Mouse (Mus musculus) intestine, embryonic 16.5 days (tissue): ENCODE measurements at regions not wholly inside any gene's neighbourhood (a gene's known extent, or its start where the extent isn't known, plus 50 kb on each side); places are given as distances from the start of the nearest gene placed in this dataset.

Experiments
- ATAC-seq: fragments of 200-750 bp; cut with Nextera tagmentation; 2 replicates; pipeline ENCODE4 v1.8.0; 2017; ENCODE audit warnings: moderate TSS enrichment, moderate library complexity
- H3K27ac ChIP-seq: fragments of 300-500 bp; sonication (generic); 2 replicates; pipeline ENCODE4 v1.5.1; 2014; ENCODE audit warnings: mild to moderate bottlenecking, low read length
- H3K27me3 ChIP-seq: fragments of 300-500 bp; sonication (generic); replicated peaks from 2 replicates; pipeline ENCODE4 v1.6.1; 2014; ENCODE audit warnings: low read length, control low read depth, mixed read lengths; ENCODE audit not compliant: control insufficient read depth, insufficient read depth
- H3K36me3 ChIP-seq: fragments of 300-500 bp; sonication (generic); 2 replicates; pipeline ENCODE4 v1.6.1; 2014; ENCODE audit warnings: low read length, control low read depth; ENCODE audit not compliant: control insufficient read depth, insufficient read depth
- H3K4me1 ChIP-seq: fragments of 300-500 bp; sonication (generic); 2 replicates; pipeline ENCODE4 v1.6.1; 2014; ENCODE audit warnings: low read length, control low read depth, mixed read lengths; ENCODE audit not compliant: control insufficient read depth, insufficient read depth
- H3K4me2 ChIP-seq: fragments of 300-500 bp; sonication (generic); 2 replicates; pipeline ENCODE4 v1.6.1; 2014; ENCODE audit warnings: low read depth, low read length, control low read depth
- H3K4me3 ChIP-seq: fragments of 300-500 bp; sonication (generic); 2 replicates; pipeline ENCODE4 v1.5.1; 2014; ENCODE audit warnings: mild to moderate bottlenecking, low read length
- H3K9ac ChIP-seq: fragments of 300-500 bp; sonication (generic); 2 replicates; pipeline ENCODE4 v1.6.1; 2014; ENCODE audit warnings: low read depth, low read length
- H3K9me3 ChIP-seq: fragments of 300-500 bp; sonication (generic); 2 replicates; pipeline ENCODE4 v1.6.1; 2016; ENCODE audit warnings: low read length, control low read depth; ENCODE audit not compliant: control insufficient read depth
- WGBS: fragments of 180-500 bp; shearing (Covaris S2); extraction: QIAGEN DNeasy Blood & Tissue Kit; methylation state at CpG from one replicate; pipeline ENCODE4 v1.1.7; 2014; 5-methylcytosine and 5-hydroxymethylcytosine counted together

GRCm38 (mm10) chr1:186909518-186910105 is 57.6 kb upstream of the D1Pas1 start:
- no peaks in the 10 kb centered on the region for H3K4me1 ChIP-seq
- H3K27me3 ChIP-seq = no peaks in the 10 kb centered on the region
- H3K4me3 ChIP-seq = no peak overlapping the region
- H3K9me3 ChIP-seq = no peaks in the 10 kb centered on the region
- 81% methylated on average over 9 of the region's 9 CpGs for WGBS
- H3K36me3 ChIP-seq = no peaks in the 10 kb centered on the region
- H3K9ac ChIP-seq = no peak overlapping the region
- no peak overlapping the region for H3K4me2 ChIP-seq
- no peak for ATAC-seq
- no peak overlapping the region for H3K27ac ChIP-seq

DNA sequence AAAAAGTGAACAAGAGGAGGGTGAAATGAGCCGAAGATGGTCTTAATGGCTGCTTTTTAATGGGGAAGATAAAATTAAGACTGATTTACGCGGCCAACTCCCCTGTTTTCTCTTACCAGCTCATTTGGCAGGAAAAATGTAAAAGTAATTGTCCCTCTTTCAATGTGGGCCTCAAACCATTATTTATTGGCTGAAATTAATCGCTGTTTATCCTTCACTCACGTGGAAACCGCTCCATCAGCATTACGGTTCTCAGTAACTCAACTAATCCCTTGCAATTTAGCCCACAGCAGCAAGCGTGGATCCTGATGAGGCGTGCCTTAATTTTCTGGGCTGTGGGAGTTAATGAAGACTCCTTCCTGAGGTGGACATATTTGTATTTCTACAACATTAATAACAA is 58.1 kb upstream of the D1Pas1 start:
- Histone ChIP-seq H3K27ac (no peak overlapping the region), H3K4me2 (no peak overlapping the region), H3K27me3 (no peaks in the 10 kb centered on the region), H3K9ac (no peak overlapping the region), H3K9me3 (no peaks in the 10 kb centered on the region), H3K36me3 (no peaks in the 10 kb centered on the region), H3K4me1 (no peaks in the 10 kb centered on the region), H3K4me3 (no peak overlapping the region)
- 77% methylated on average over 9 of the region's 9 CpGs for WGBS
- ATAC-seq = no peak

DNA sequence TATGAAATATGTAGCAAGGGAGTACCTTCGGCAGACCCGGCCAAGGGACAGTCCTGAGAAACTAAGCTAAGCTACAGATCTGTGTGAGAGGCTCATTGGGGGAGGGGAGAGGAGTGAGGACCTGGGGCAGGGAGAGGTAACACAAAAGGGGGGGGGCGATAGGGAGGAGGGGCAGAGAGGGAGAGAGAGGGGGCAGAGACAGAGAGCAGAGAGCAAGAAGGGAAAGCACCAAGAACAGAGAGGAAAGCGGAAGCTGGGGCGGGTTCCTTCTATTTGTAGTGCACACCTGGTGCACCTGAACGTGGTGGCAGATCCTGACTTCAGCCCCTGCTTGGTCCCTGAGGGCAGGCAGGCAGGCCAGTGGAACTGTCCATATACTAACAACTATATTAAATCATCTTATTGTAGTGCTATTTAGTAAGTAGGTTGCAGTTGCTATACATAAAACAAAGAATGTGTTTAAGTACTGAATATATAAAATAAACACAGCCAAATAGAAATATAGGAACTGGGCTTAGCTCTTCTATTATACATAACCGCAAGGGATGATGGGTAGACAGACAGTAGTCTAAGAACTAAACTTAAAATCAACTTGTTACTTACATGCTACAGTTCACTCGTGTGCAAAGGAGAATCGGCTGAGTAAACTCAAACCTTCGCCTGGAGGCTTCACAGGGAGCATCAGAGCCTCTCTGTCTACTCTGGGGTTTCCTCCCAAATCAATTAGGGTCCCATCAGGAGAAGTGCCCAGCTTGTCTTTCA is 59.6 kb upstream of the D1Pas1 start:
- Histone ChIP-seq H3K4me3 (no peak overlapping the region), H3K36me3 (no peaks in the 10 kb centered on the region), H3K9ac (no peak overlapping the region), H3K27me3 (no peaks in the 10 kb centered on the region), H3K9me3 (no peaks in the 10 kb centered on the region), H3K27ac (no peak overlapping the region), H3K4me1 (no peaks in the 10 kb centered on the region), H3K4me2 (no peak overlapping the region)
- 79% methylated on average over 10 of the region's 10 CpGs for WGBS
- no peak for ATAC-seq

- WGBS = 87% methylated on average over 7 of the region's 7 CpGs
- H3K4me1 ChIP-seq = no peaks in the 10 kb centered on the region
- no peaks in the 10 kb centered on the region for H3K36me3 ChIP-seq
- H3K27me3 ChIP-seq = no peaks in the 10 kb centered on the region
- H3K4me3 ChIP-seq = no peak overlapping the region
- no peak overlapping the region for H3K9ac ChIP-seq
- H3K9me3 ChIP-seq = no peaks in the 10 kb centered on the region
- H3K4me2 ChIP-seq = no peak overlapping the region
- ATAC-seq = no peak
- H3K27ac ChIP-seq = no peak overlapping the region
Measured at GRCm38 (mm10) chr1:186905942-186906341, 61.3 kb upstream of the D1Pas1 start.

- H3K4me1 ChIP-seq = no peaks in the 10 kb centered on the region
- H3K4me3 ChIP-seq = no peak overlapping the region
- 79% methylated on average over 6 of the region's 6 CpGs for WGBS
- no peak overlapping the region for H3K27ac ChIP-seq
- no peaks in the 10 kb centered on the region for H3K9me3 ChIP-seq
- H3K36me3 ChIP-seq = no peaks in the 10 kb centered on the region
- no peaks in the 10 kb centered on the region for H3K27me3 ChIP-seq
- no peak overlapping the region for H3K4me2 ChIP-seq
- no peak for ATAC-seq
- H3K9ac ChIP-seq = no peak overlapping the region
Measured at GRCm38 (mm10) chr1:186901548-186901947, 65.7 kb upstream of the D1Pas1 start.

GRCm38 (mm10) chr1:186898203-186898602 is 69.0 kb upstream of the D1Pas1 start:
- 72% methylated on average over 8 of the region's 8 CpGs for WGBS
- no peaks in the 10 kb centered on the region for H3K9me3 ChIP-seq
- ATAC-seq = no peak

GRCm38 (mm10) chr1:186889584-186889852 is 77.7 kb upstream of the D1Pas1 start:
- H3K27ac ChIP-seq = no peak overlapping the region
- H3K4me3 ChIP-seq = no peak overlapping the region
- H3K36me3 ChIP-seq = no peaks in the 10 kb centered on the region
- H3K9ac ChIP-seq = no peak overlapping the region
- ATAC-seq = no peak
- no peak overlapping the region for H3K4me2 ChIP-seq
- H3K4me1 ChIP-seq = no peaks in the 10 kb centered on the region
- no peaks in the 10 kb centered on the region for H3K27me3 ChIP-seq
- no peaks in the 10 kb centered on the region for H3K9me3 ChIP-seq
- 74% methylated on average over 5 of the region's 5 CpGs for WGBS

More at GRCm38 (mm10) chr1:186898203-186898602, 69.0 kb upstream of the D1Pas1 start:
- no peak overlapping the region for H3K4me3 ChIP-seq
- no peaks in the 10 kb centered on the region for H3K36me3 ChIP-seq
- H3K27me3 ChIP-seq = no peaks in the 10 kb centered on the region
- no peak overlapping the region for H3K27ac ChIP-seq
- H3K9ac ChIP-seq = no peak overlapping the region
- no peak overlapping the region for H3K4me2 ChIP-seq
- H3K4me1 ChIP-seq = no peaks in the 10 kb centered on the region

GRCm38 (mm10) chr1:186888767-186889583 is 78.2 kb upstream of the D1Pas1 start:
- no peak overlapping the region for H3K27ac ChIP-seq
- no peak overlapping the region for H3K9ac ChIP-seq
- no peak for ATAC-seq
- H3K9me3 ChIP-seq = no peaks in the 10 kb centered on the region
- H3K4me1 ChIP-seq = no peaks in the 10 kb centered on the region
- 78% methylated on average over 11 of the region's 11 CpGs for WGBS
- no peaks in the 10 kb centered on the region for H3K27me3 ChIP-seq
- no peak overlapping the region for H3K4me2 ChIP-seq
- H3K4me3 ChIP-seq = no peak overlapping the region
- H3K36me3 ChIP-seq = no peaks in the 10 kb centered on the region

GRCm38 (mm10) chr1:186887127-186887526 is 80.1 kb upstream of the D1Pas1 start:
- Histone ChIP-seq H3K9ac (no peak overlapping the region), H3K4me2 (no peak overlapping the region), H3K27ac (no peak overlapping the region), H3K36me3 (no peaks in the 10 kb centered on the region), H3K4me1 (no peaks in the 10 kb centered on the region), H3K4me3 (no peak overlapping the region), H3K9me3 (no peaks in the 10 kb centered on the region), H3K27me3 (no peaks in the 10 kb centered on the region)
- ATAC-seq = no peak
- WGBS = 67% methylated on average over 3 of the region's 3 CpGs
